Mouse (Mus musculus) midbrain, postnatal 0 days (tissue): ENCODE results near the gene Cmtm1. TPM values are rescaled to one million over a fixed set of nuclear protein-coding genes. Genes with fewer than 3 reads are reported as not detected.
A peak's percentile ranks its signal among the peaks of the same experiment; 100 is the strongest.
"Not testable (repeated sequence)": the region's sequence is repeated elsewhere in the genome, so short reads cannot be mapped to it uniquely, and the experiment has no call there.

Experiments
- ATAC-seq: fragments of 200-750 bp; cut with Nextera tagmentation; 2 replicates; pipeline ENCODE4 v1.8.0; 2017; ENCODE audit warnings: moderate number of reproducible peaks, mild to moderate bottlenecking, moderate TSS enrichment, moderate library complexity; ENCODE audit not compliant: low FRiP score
- DNase-seq: peaks from one replicate; pipeline ENCODE4 v3.0.0-alpha.2; 2015; ENCODE audit warnings: low spot score
- H3K27ac ChIP-seq: fragments of 300-500 bp; sonication (generic); 2 replicates; pipeline ENCODE4 v1.5.1; 2014; ENCODE audit warnings: low read depth, mild to moderate bottlenecking, low read length, mixed read lengths
- H3K27me3 ChIP-seq: fragments of 300-500 bp; sonication (generic); 2 replicates; pipeline ENCODE4 v1.6.1; 2014; ENCODE audit warnings: low read length, control low read depth, mixed read lengths; ENCODE audit not compliant: insufficient read depth
- H3K36me3 ChIP-seq: fragments of 300-500 bp; sonication (generic); 2 replicates; pipeline ENCODE4 v1.6.1; 2014; ENCODE audit warnings: low read length, control low read depth, mixed read lengths; ENCODE audit not compliant: insufficient read depth
- H3K4me1 ChIP-seq: fragments of 300-500 bp; sonication (generic); 2 replicates; pipeline ENCODE4 v1.6.1; 2014; ENCODE audit warnings: mild to moderate bottlenecking, control low read depth, antibody characterized with exemption, low read length, mixed read lengths; ENCODE audit not compliant: insufficient read depth
- H3K4me2 ChIP-seq: fragments of 300-500 bp; sonication (generic); 2 replicates; pipeline ENCODE4 v1.6.1; 2014; ENCODE audit warnings: low read depth, mild to moderate bottlenecking, low read length, mixed read lengths; ENCODE audit not compliant: poor library complexity, severe bottlenecking
- H3K4me3 ChIP-seq: fragments of 300-500 bp; sonication (generic); 2 replicates; pipeline ENCODE4 v1.5.1; 2014; ENCODE audit warnings: low read depth, mild to moderate bottlenecking, low read length, moderate library complexity
- H3K9ac ChIP-seq: fragments of 300-500 bp; sonication (generic); replicated peaks from 2 replicates; pipeline ENCODE4 v1.6.1; 2014; ENCODE audit warnings: mild to moderate bottlenecking, low read length, moderate library complexity, mixed read lengths; ENCODE audit not compliant: poor library complexity, severe bottlenecking
- H3K9me3 ChIP-seq: fragments of 300-500 bp; sonication (generic); 2 replicates; pipeline ENCODE4 v1.6.1; 2016; ENCODE audit warnings: low read length, control low read depth
- CTCF ChIP-seq: IDR thresholded peaks from 2 replicates; pipeline ENCODE4 v1.5.1; 2016; ENCODE audit warnings: antibody characterized with exemption, mild to moderate bottlenecking
- WGBS: fragments of 180-500 bp; shearing (Covaris S2); extraction: QIAGEN DNeasy Blood & Tissue Kit; methylation state at CpG from one replicate; pipeline ENCODE4 v1.1.7; 2014; 5-methylcytosine and 5-hydroxymethylcytosine counted together
- polyA plus RNA-seq: library from polyadenylated mRNA; unstranded; fragments of >200 nt; fragmentation: Nextera tagmentation; extraction: Ambion mirVana; gene quantifications from 2 replicates; pipeline ENCODE4 v1.2.1, GENCODE M21; 2015
- total RNA-seq: library from RNA; depleted of rRNA; stranded (reverse); fragments of >200 nt; gene quantifications from 2 replicates; pipeline ENCODE4 v1.2.3, GENCODE M21; 2014; rRNA removed

Gene Cmtm1
- total RNA-seq: not detected in 2 replicates
- not detected in 2 replicates for polyA plus RNA-seq

- H3K4me1 ChIP-seq, H3K9me3 ChIP-seq, H3K4me3 ChIP-seq, H3K9ac ChIP-seq, ATAC-seq, H3K4me2 ChIP-seq, H3K36me3 ChIP-seq, H3K27me3 ChIP-seq, H3K27ac ChIP-seq: not testable (repeated sequence)
- peak; percentile 56 for DNase-seq
- 92% methylated on average over 36 of the region's 36 CpGs for WGBS
Observed at GRCm38 (mm10) chr8:104309441-104310155, at the start of gene Cmtm1, which contains the start of gene Gm45711. TSS of gene Cmtm1 (minus strand) at chr8:104310145. TSS of gene Gm45711 (minus strand) at chr8:104310081.

- Histone ChIP-seq H3K36me3 (peaks cover 16% of the 10 kb centered on the region; the same call in 1 of the 2 replicates), H3K9ac (no peak overlapping the region), H3K4me1 (peaks cover 7% of the 10 kb centered on the region; the same call in 1 of the 2 replicates), H3K9me3 (no peaks in the 10 kb centered on the region), H3K27me3 (no peaks in the 10 kb centered on the region), H3K4me3 (no peak overlapping the region), H3K27ac (no peak overlapping the region), H3K4me2 (no peak overlapping the region)
- WGBS: 44% methylated on average over 3 of the region's 3 CpGs
- ATAC-seq (no peak), DNase-seq (no peak)
- no peak for TF ChIP-seq CTCF
Observed at GRCm38 (mm10) chr8:104358637-104359036, 48.7 kb upstream of the Cmtm1 start.

GRCm38 (mm10) chr8:104354504-104354903 lies 44.6 kb upstream of the Cmtm1 start:
- Histone ChIP-seq H3K9me3 (no peaks in the 10 kb centered on the region), H3K4me3 (no peak overlapping the region), H3K4me2 (no peak overlapping the region), H3K27me3 (no peaks in the 10 kb centered on the region), H3K9ac (no peak overlapping the region), H3K4me1 (peaks cover under 1% of the 10 kb centered on the region; the same call in 1 of the 2 replicates), H3K36me3 (peaks cover 20% of the 10 kb centered on the region; the same call in 1 of the 2 replicates), H3K27ac (no peak overlapping the region)
- 93% methylated on average over 10 of the region's 10 CpGs for WGBS
- DNase-seq: no peak
- no peak for TF ChIP-seq CTCF
- no peak for ATAC-seq

- H3K4me2 ChIP-seq: no peak overlapping the region
- H3K27me3 ChIP-seq: no peaks in the 10 kb centered on the region
- no peaks in the 10 kb centered on the region for H3K4me1 ChIP-seq
- no peak overlapping the region for H3K9ac ChIP-seq
- DNase-seq: no peak
- 49% methylated on average over 5 of the region's 5 CpGs for WGBS
- H3K4me3 ChIP-seq: no peak overlapping the region
- peak; percentile 62 for TF ChIP-seq CTCF
- H3K9me3 ChIP-seq: no peaks in the 10 kb centered on the region
- H3K36me3 ChIP-seq: peaks cover 20% of the 10 kb centered on the region; the same call in 1 of the 2 replicates
- H3K27ac ChIP-seq: 0 out of 2 replicates have a peak overlapping the region, but pooled peaks have one; percentile 26
- peak; percentile 74 for ATAC-seq
Observed at GRCm38 (mm10) chr8:104353186-104353585, 43.2 kb upstream of the Cmtm1 start.

GRCm38 (mm10) chr8:104350047-104350446 lies 40.1 kb upstream of the Cmtm1 start:
- Histone ChIP-seq H3K36me3 (peaks cover 7% of the 10 kb centered on the region; the same call in 1 of the 2 replicates), H3K27ac (no peak overlapping the region), H3K9ac (no peak overlapping the region), H3K27me3 (no peaks in the 10 kb centered on the region), H3K4me3 (no peak overlapping the region), H3K9me3 (no peaks in the 10 kb centered on the region), H3K4me1 (no peaks in the 10 kb centered on the region), H3K4me2 (no peak overlapping the region)
- TF ChIP-seq CTCF: no peak
- DNase-seq: no peak
- WGBS: 85% methylated on average over 13 of the region's 13 CpGs
- ATAC-seq: no peak

GRCm38 (mm10) chr8:104348971-104349370 lies 39.0 kb upstream of the Cmtm1 start:
- DNase-seq (no peak), ATAC-seq (no peak)
- Histone ChIP-seq H3K27ac (no peak overlapping the region), H3K27me3 (no peaks in the 10 kb centered on the region), H3K4me2 (no peak overlapping the region), H3K36me3 (peaks cover 6% of the 10 kb centered on the region; the same call in 1 of the 2 replicates), H3K9me3 (no peaks in the 10 kb centered on the region), H3K9ac (no peak overlapping the region), H3K4me1 (no peaks in the 10 kb centered on the region), H3K4me3 (no peak overlapping the region)
- WGBS: 83% methylated on average over 5 of the region's 5 CpGs
- no peak for TF ChIP-seq CTCF
